Mouse (Mus musculus) stomach, embryonic 15.5 days (tissue): ENCODE data around the gene Sulf2. TPM values are rescaled to one million over a fixed set of nuclear protein-coding genes. Genes with fewer than 3 reads are reported as not detected.

Source experiments
- polyA plus RNA-seq: library from polyadenylated mRNA; unstranded; fragments of >200 nt; fragmentation: Nextera tagmentation; extraction: Ambion mirVana; gene quantifications from 2 replicates; pipeline ENCODE4 v1.2.1, GENCODE M21; 2015

Sulf2 gene
- polyA plus RNA-seq, 1 experiment from 2014 or later: 121 TPM

Other genes with a start within 250 kb of the Sulf2 start
- 12.9 and 14.1 TPM in 2 replicates for gene Ncoa3, start 163.0 kb downstream of the Sulf2 start, polyA plus RNA-seq